Mouse (Mus musculus): ENCODE results near the gene Gm10668.
"Not testable (repeated sequence)": the region's sequence is repeated elsewhere in the genome, so short reads cannot be mapped to it uniquely, and the experiment has no call there.

The Gm10668 gene

DNA sequence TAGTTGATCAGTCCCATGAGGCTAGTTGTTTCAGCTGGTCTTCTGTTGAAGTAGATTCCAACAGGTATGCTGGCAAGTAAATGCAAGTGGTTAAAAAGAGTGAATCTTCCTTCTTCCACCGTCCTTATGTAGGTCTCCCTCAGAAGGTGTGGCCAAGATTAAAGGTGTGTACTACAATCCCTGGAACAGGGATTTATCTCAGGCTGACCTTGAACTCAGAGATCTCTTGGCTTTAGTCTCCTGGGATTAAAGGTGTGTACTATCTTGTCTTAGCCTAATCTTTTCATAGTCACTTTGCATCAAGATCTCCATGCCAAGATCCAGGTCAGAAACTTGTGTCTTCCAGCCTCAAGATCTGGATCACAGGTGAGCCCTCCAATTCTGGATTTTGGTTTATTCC lies at the start of gene Gm10668:
Gene Gm10668, minus strand, starts transcription at position 101 of the 400 bp plus-strand sequence.
- DNase-seq: not testable (repeated sequence)

DNA sequence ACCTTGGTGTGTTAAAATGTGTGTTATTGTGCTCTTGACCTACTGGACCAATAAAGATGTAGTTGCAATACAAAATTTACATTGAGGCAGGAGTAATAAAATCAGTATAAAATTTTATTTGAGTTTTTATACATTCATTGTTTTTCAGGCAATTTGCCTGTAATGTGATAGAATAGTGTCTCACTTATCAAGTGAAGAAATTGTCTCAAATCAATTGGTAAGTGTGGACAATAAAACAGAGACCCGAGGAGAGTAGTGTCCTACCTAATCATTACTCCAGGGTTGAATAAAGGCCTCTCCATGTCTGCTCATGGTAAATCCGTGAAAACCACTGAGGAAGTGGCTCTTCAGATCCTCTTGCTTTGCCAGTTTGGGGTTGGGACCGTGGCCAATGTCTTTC lies 40.5 kb upstream of the Gm10668 start, which contains the start of gene Vmn1r112:
Gene Vmn1r112, plus strand, starts transcription at position 301 of the 400 bp plus-strand sequence.
- DNase-seq: not testable (repeated sequence)

DNA sequence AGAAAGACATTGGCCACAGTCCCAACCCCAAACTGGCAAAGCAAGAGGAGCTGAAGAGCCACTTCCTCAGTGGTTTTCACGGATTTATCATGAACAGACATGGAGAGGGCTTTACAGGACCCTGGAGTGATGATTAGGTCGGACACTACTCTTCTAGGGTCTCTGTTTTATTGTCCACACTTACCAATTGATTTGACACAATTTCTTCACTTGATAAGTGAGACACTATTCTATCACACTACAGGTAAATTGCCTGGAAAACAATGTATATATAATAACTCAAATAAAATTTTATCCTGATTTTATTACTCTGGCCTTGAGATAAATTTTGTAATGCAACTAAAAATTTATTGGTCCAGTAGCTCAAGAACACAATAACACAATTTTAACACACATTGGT lies 27.3 kb downstream of the Gm10668 start, which contains the start of gene Vmn1r111:
Gene Vmn1r111, minus strand, starts transcription at position 101 of the 400 bp plus-strand sequence.
- not testable (repeated sequence) for DNase-seq

Measured in kidney, adult 11 months (tissue).